Mouse (Mus musculus) adrenal gland, adult 18-20 months (tissue): ENCODE results near the gene Col5a3. TPM values are rescaled to one million over a fixed set of nuclear protein-coding genes. Genes with fewer than 3 reads are reported as not detected.
"Not testable (repeated sequence)": the region's sequence is repeated elsewhere in the genome, so short reads cannot be mapped to it uniquely, and the experiment has no call there.

ENCODE experiments used
- DNase-seq, 2 experiments: peaks; one replicate each; pipeline ENCODE4 v3.0.0; 2021 to 2022; ENCODE audit warnings: low spot score in 2 of 2
- long read RNA-seq, 2 experiments: library from polyadenylated mRNA; stranded (forward); transcript quantifications; one replicate each; pipeline ENCODE4 v2.0.0; 2021
- total RNA-seq, 2 experiments: library from RNA; stranded (reverse); gene quantifications; 1 replicate in 1 of 2; 2 replicates in 1 of 2; pipeline ENCODE4 v1.2.3; 2021

The Col5a3 gene
- 100 to 1,000 TPM; 123 to 412 TPM for total RNA-seq
- long read RNA-seq, experiment 1, full-length matches to known transcripts: 31 of 130 reads
- long read RNA-seq, experiment 1, partial matches to known transcripts: 74 of 130 reads
- long read RNA-seq, experiment 1, other reads (novel, unspliced or antisense): 25 of 130 reads
- long read RNA-seq, experiment 2, full-length matches to known transcripts: 63 of 469 reads
- long read RNA-seq, experiment 2, partial matches to known transcripts: 367 of 469 reads
- long read RNA-seq, experiment 2, other reads (novel, unspliced or antisense): 39 of 469 reads

DNA sequence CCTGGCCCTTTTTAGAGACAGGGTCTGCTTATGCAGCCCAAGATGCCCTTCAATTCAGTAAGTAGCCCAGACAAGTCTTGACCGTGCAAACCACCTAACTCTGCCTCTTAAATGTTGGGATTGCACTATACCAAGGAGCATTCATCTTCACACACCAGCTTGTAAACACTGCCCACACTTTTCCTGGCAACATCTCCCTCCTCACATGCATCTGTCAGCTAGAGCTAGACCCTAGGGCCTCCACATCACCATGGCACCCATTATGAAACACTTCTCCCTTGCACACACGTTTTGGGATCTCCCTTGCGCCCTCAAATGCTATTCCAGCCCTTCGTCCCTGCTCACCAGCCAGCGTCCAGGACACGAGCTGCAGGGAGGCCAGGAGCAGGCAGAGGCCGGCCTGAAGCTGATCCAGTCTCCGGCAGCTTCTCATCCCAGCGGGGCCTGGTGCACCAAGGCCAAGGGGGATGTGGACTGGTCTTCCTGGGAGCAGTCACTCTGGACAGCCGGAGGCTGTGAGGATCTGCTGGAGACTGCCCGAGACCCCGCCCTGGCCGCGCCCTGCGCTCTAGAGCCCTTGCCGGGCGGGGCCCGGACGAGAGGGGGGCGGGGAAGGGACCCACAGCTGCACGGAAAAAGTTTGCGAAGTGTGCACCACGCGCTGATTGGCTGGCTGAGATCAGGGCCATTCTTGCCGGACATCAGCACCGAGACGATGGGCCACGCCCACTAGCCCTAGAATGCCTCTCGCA is at the start of gene Col5a3:
Gene Col5a3 (minus strand): TSS at position 547 of the 752 bp plus-strand sequence.
- DNase-seq: peak; percentile 68 to 72

GRCm38 (mm10) chr9:20862225-20862624 is 47.4 kb upstream of the Col5a3 start:
- DNase-seq: no peak

- DNase-seq: peak in 1 of 2 experiments; percentile 57
Observed at GRCm38 (mm10) chr9:20861821-20862220, 47.0 kb upstream of the Col5a3 start.

- no peak for DNase-seq
Observed at GRCm38 (mm10) chr9:20859926-20860325, 45.1 kb upstream of the Col5a3 start.

DNA sequence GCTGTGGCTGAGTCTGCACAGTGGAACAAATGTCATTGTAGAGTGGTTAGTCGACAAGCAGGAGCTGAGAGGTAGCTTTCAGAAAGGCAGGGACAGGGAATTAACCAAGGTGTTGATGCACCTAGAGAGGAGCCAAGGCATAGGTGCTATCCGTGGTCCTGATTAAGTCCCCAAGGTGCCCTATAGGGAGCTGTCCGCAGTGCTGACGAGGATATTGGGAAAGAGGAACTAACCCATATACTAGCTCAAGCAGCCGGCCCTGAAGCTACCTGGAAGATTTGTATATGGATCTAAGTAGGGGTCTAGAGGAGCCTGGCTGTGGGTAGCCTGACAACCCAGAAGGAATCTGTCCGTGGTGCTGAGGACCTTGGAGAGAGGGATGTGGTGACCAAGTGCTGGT is 42.3 kb upstream of the Col5a3 start:
- peak; percentile 31 to 36 for DNase-seq

DNA sequence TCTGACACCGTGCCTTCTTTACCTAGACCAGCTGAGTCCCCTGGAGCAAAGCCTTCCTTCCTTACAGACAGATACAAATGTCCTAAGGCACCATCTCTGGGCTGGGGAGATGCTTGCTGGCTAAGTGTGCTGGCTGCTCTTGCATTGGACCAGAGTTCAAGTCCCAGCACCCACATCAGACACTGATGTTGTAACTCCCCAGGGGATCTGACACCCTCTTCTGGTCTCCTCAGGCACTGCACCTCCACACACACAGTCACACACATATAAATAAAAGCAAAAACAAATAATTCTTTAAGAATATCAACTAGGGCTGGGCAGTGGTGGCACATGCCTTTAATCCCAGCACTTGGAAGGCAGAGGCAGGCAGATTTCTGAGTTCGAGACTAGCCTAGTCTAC is 35.3 kb upstream of the Col5a3 start:
- DNase-seq: no peak

GRCm38 (mm10) chr9:20842670-20843069 is 27.8 kb upstream of the Col5a3 start:
- peak in 1 of 2 experiments; percentile 15 for DNase-seq

- DNase-seq: no peak
Observed at GRCm38 (mm10) chr9:20842211-20842610, 27.3 kb upstream of the Col5a3 start.

GRCm38 (mm10) chr9:20838931-20839330 is 24.1 kb upstream of the Col5a3 start:
- no peak for DNase-seq

DNA sequence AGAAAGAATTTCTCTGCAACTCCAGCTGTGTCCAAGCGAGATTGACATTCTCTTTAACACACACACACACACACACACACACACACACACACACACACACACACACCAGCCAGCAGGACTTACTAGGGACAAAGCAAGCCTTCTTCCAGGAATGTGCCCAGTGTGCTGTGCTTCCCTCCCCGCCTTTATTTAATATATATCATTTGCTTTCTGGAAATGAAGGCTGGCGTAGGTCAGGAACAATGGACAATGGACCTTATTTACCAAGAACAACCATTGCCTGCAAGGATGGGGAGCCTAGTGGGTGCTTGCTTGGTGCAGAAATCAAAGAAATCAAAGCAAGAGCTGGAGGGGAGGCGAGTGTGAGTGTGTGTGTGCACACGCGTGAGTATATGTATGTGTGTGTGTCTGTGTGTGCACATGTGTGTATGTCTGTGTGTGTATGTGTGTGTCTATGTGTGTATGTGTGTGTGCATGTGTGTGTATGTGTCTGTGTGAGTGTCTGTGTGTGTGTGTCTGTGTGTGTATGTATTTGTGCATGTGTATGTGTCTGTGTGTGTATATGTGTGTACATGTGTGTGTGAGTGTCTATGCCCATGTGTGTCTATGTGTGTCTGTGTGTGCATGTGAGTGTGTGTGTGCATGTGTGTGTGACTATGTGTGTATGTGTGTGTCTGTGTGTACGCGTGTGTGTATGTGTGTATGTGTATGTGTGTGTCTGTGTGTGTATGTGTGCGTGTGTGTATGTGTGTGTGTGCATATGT is 22.5 kb upstream of the Col5a3 start:
- DNase-seq: no peak

DNA sequence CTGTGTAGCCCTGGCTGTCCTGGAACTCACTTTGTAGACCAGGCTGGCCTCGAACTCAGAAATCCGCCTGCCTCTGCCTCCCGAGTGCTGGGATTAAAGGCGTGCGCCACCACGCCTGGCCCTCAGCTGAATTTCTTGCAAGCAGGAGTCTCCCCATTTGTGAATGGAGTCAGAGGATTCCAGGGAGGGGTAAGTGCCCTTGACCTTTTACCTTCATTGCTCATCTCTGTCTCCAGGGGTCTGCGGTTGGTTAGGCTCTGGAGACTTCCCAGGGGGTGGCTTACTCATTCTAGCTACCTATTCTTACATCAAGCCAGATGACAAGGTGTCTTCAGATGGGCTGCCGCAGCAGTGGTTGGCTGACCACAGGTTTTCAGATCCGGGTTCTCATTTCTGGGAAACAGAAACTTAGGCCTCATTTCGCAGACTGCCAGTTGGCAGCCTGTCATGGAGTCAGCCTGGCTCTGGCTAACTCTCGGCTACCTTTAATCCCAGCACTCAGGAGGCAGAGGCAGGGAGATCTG is 20.6 kb upstream of the Col5a3 start:
- DNase-seq: not testable (repeated sequence)

DNA sequence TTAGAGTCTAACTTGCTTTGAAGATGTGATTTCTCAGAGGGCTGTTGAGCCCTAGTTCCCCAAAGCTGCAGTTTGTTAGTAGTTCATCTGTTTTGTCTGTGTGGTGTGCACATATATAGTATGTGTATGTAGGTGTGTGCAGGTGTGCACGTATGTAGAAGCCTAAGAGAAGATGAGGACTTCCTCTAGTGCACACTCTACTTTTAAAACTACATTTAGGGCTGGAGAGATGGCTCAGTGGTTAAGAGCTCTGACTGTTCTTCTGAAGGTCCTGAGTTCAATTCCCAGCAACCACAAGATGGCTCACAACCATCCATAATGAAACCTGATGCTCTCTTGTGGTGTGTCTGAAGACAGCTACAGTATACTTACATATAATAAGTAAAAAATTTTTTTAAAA is 20.0 kb upstream of the Col5a3 start:
- no peak for DNase-seq

GRCm38 (mm10) chr9:20830901-20831643 is 16.2 kb upstream of the Col5a3 start:
- DNase-seq: peak; percentile 95

DNA sequence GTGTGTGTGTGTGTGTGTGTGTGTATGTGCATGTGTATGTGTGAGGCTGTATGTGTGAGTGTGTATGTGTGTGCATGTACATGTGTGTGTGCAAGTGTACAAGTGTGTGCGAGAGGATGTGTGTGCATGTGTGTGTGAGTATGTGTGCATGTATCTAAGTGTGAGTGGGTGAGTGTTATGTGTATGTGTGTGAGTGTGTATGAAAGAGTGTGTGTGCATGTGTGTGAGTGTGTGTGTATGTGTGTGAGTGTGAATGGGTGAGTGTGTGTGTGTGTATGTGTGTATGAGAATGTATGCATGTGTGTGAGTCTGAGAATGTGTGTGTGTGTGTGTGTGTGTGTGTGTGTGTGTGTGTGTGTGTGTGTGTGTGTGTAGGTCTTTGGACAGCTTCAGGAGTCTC is 13.3 kb upstream of the Col5a3 start:
- no peak for DNase-seq

GRCm38 (mm10) chr9:20825781-20826180 is 10.9 kb upstream of the Col5a3 start:
- DNase-seq: no peak

DNA sequence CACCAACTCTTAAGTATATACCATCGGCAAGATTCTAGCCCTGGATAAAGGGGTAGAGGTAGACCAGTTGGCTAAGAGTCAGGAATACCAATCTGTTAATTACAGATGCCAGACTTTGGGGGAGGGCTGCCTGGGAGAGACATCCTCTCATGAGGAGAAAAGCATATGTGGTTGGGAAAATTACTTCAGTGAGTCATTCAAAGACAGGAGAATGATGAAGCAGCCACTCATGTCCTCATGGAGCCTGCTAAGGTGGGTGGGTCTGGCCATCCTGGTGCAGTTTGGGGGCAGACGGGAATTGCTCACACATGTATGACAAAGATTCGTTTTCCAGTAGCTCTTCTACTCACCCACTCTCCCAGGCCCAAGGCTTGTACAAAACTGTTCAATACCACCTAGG is 8.0 kb upstream of the Col5a3 start:
- no peak for DNase-seq

GRCm38 (mm10) chr9:20820001-20820400 is 5.1 kb upstream of the Col5a3 start:
- no peak for DNase-seq

DNA sequence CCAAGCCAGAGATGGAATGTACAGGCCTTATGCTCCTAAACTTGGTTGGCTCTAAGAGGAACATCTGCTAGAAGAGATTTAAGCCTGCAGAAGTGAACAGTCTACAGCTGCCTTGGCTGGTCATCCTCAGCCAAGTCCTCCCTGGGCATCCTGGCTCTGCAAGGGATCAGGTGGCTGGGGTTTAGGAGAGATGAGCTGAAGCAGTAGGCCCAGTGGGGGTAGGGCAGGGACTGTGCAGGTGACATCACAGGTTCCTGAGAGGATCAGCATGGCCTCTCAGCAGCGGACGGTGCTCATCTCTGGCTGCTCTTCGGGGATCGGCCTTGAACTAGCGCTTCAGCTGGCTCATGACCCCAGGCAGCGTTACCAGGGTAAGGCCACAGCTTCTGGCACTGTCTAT is 3.4 kb upstream of the Col5a3 start, which contains the start of gene Rdh8:
Gene Rdh8 (plus strand): TSS at position 268 of the 400 bp plus-strand sequence.
- DNase-seq: no peak

DNA sequence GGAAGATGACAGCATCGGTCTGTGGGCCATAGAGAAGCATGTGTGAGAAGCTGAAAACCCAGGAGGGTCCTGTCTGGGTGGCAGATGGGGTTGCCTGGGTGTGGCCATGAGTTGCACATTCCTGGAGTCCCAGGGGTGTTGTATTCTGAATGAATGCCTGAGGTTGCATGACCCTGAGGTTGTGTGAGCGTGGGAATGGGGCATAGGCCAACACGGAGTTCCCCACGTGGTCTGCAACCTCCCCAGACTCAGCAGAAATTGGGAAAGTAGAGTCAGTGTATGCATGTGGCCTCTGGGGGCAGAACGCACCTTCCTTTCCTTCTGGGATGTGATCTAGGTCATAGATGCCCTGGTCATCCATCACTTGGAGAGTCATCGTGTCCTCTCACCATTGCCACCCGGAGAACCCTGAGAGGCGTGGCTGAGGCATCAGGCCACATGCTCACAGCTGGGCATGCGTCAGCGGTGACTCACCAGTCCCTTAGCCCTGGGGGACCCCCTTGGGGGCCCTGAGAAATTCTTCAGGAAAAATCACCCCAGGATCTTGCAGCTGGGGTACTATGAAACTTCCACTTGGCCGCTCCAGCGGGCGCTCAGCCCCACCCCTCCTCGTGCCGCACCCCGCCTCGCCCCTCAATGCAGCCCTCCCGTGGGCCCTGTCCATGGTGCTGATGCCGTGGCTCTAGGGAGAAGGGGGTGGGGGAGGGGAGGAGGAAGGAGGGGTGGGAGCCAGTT is 2.2 kb downstream of the Col5a3 start:
- peak; percentile 50 to 64 for DNase-seq

GRCm38 (mm10) chr9:20810773-20811172 is 4.1 kb downstream of the Col5a3 start:
- no peak for DNase-seq
